ENCODE assay signal across 8 mouse cellular contexts in genomic region chr7:80860729-80861274, GRCm38 (mm10). TPM values are rescaled to one million over a fixed set of nuclear protein-coding genes. Genes with fewer than 3 reads are reported as not detected.
DNase-seq lines count a peak whose midpoint lies in the region; ATAC-seq lines count a peak whose summit lies in the region.

Zscan2 (plus strand) TSS chr7:80860920.

- peak within 1 kb of the TSS; percentile 70 to 99 for H3K4me3 ChIP-seq in heart, embryonic 14.5 days (ENCODE audit: control insufficient read depth in 1 of 2, insufficient read depth in 1 of 2, low read depth in 1 of 2, low read length in 2 of 2)
- peak within 1 kb of the TSS; percentile 83 for H3K4me3 ChIP-seq in liver, embryonic 13.5 days (replicated peaks)
- H3K4me3 ChIP-seq in stomach, embryonic 16.5 days (replicated peaks; ENCODE audit: low read length) = peak within 1 kb of the TSS; percentile 90

- peak within 1 kb of the TSS; percentile 77 for H3K4me2 ChIP-seq in heart, embryonic 14.5 days (ENCODE audit: low read length)
- peak within 1 kb of the TSS; percentile 93 for H3K4me2 ChIP-seq in liver, embryonic 13.5 days
- peak within 1 kb of the TSS; percentile 78 for H3K4me2 ChIP-seq in stomach, embryonic 16.5 days (ENCODE audit: low read depth, low read length)

- peaks cover 7 to 29% of the 10 kb centered on the region in 2 experiments for H3K4me1 ChIP-seq in heart, embryonic 14.5 days (ENCODE audit: control insufficient read depth in 2 of 2, insufficient read depth in 2 of 2, low read length in 2 of 2)
- H3K4me1 ChIP-seq in liver, embryonic 13.5 days (replicated peaks) = peaks cover 46% of the 10 kb centered on the region
- H3K4me1 ChIP-seq in stomach, embryonic 16.5 days (ENCODE audit: control insufficient read depth, insufficient read depth, low read length) = peaks cover 24% of the 10 kb centered on the region

- H3K27me3 ChIP-seq in heart, embryonic 14.5 days (ENCODE audit: control insufficient read depth, insufficient read depth, low read length) = no peaks in the 10 kb centered on the region
- H3K27me3 ChIP-seq in liver, embryonic 13.5 days = no peaks in the 10 kb centered on the region
- no peaks in the 10 kb centered on the region for H3K27me3 ChIP-seq in stomach, embryonic 16.5 days (ENCODE audit: control insufficient read depth, insufficient read depth, low read length)

- H3K36me3 ChIP-seq in heart, embryonic 14.5 days (ENCODE audit: control insufficient read depth, insufficient read depth, low read length) = peaks cover 26% of the 10 kb centered on the region
- no peaks in the 10 kb centered on the region for H3K36me3 ChIP-seq in liver, embryonic 13.5 days
- 0 out of 2 replicates have a peak, but pooled peaks cover 5% of the 10 kb centered on the region for H3K36me3 ChIP-seq in stomach, embryonic 16.5 days (ENCODE audit: control insufficient read depth, insufficient read depth, low read length)

- peak; percentile 80 for ATAC-seq in CD4-positive, CD25-positive, alpha-beta regulatory T cell, adult 4 months
- ATAC-seq in heart, embryonic 14.5 days (ENCODE audit: insufficient number of reproducible peaks, insufficient read depth, low FRiP score, low read depth) = peak; percentile 95
- ATAC-seq in liver, embryonic 13.5 days (ENCODE audit: low read depth) = peak; percentile 93
- ATAC-seq in stomach, embryonic 16.5 days (ENCODE audit: insufficient read depth, low FRiP score) = peak; percentile 97

- H3K27ac ChIP-seq in heart, embryonic 14.5 days (replicated peaks in 1 of 2; ENCODE audit: control insufficient read depth in 1 of 2, insufficient read depth in 1 of 2, low read depth in 2 of 2, low read length in 2 of 2) = peak within 1 kb of the TSS; percentile 87 to 95
- H3K27ac ChIP-seq in liver, embryonic 13.5 days = peak within 1 kb of the TSS; percentile 72
- peak within 1 kb of the TSS; percentile 78 for H3K27ac ChIP-seq in stomach, embryonic 16.5 days (ENCODE audit: low read length)

- no peaks in the 10 kb centered on the region for H3K9me3 ChIP-seq in heart, embryonic 14.5 days (ENCODE audit: control insufficient read depth, low read length)
- no peaks in the 10 kb centered on the region for H3K9me3 ChIP-seq in liver, embryonic 13.5 days (replicated peaks)
- H3K9me3 ChIP-seq in stomach, embryonic 16.5 days (replicated peaks; ENCODE audit: control insufficient read depth, low read length) = no peaks in the 10 kb centered on the region

- WGBS in heart, embryonic 14.5 days = under 1% methylated on average over 40 of the region's 40 CpGs
- under 1% methylated on average over 40 of the region's 40 CpGs for WGBS in liver, embryonic 13.5 days (ENCODE audit: insufficient replicate concordance)
- WGBS in stomach, embryonic 16.5 days = under 1% methylated on average over 40 of the region's 40 CpGs

- DNase-seq in c-Kit-negative CD71-positive TER-119-positive erythroid progenitor cells, embryonic 14.5 days (ENCODE audit: low read depth, low spot score) = peak; percentile 58
- DNase-seq in fibroblast of lung, adult 2 months (ENCODE audit: low read depth) = peak; percentile 79
- DNase-seq in kidney, postnatal 14 days = peak; percentile 94
- DNase-seq in liver, embryonic 13.5 days = peak; percentile 82
- DNase-seq in neural tube, embryonic 10.5 days (ENCODE audit: extremely low spot score, low spot score) = peak; percentile 96

- peak within 1 kb of the TSS; percentile 86 for H3K9ac ChIP-seq in heart, embryonic 14.5 days (ENCODE audit: low read length)
- H3K9ac ChIP-seq in liver, embryonic 13.5 days = peak within 1 kb of the TSS; percentile 79
- peak within 1 kb of the TSS; percentile 93 for H3K9ac ChIP-seq in stomach, embryonic 16.5 days (ENCODE audit: low read length)

RNA-seq across cellular contexts. Expression of gene Zscan2, which starts in this region (rescaled TPM):
- polyA plus RNA-seq in CD4-positive, CD25-positive, alpha-beta regulatory T cell, adult 4 months (2017; shearing (Covaris generic)) = 1 to 10 TPM; 3.8 to 4.2 TPM
- polyA plus RNA-seq in heart, embryonic 14.5 days (2014; fragmentation: Nextera tagmentation; extraction: Ambion mirVana) = 1.6 and 1.8 TPM in 2 replicates
- polyA plus RNA-seq in liver, embryonic 13.5 days (2015; fragmentation: Nextera tagmentation; extraction: Ambion mirVana) = 0.31 and 0.37 TPM in 2 replicates
- polyA plus RNA-seq in stomach, embryonic 16.5 days (2015; fragmentation: Nextera tagmentation; extraction: Ambion mirVana) = 1.4 and 1.6 TPM in 2 replicates

Comparison
In these comparisons a context has a peak if more than half of its experiments do, and no peak if none do; other contexts are left out.
1. Peak in every context shown above with its lines: DNase-seq, ATAC-seq, H3K4me3 ChIP-seq and H3K27ac ChIP-seq.
2. Peak in DNase-seq, ATAC-seq, H3K4me3 ChIP-seq, H3K27ac ChIP-seq, H3K9ac ChIP-seq and H3K4me2 ChIP-seq in liver, embryonic 13.5 days; RNA of the gene not detected or under 1 TPM.